Mouse (Mus musculus) erythroid progenitor cell, adult 5-6 weeks (primary cell): Measurements from ENCODE around the gene B3gat2. TPM values are rescaled to one million over a fixed set of nuclear protein-coding genes. Genes with fewer than 3 reads are reported as not detected.
A peak's percentile ranks its signal among the peaks of the same experiment; 100 is the strongest.

ENCODE experiments used
- ATAC-seq: replicated peaks from 2 replicates; pipeline ENCODE4 v1.8.0; 2016; ENCODE audit warnings: moderate number of reproducible peaks, mild to moderate bottlenecking, moderate TSS enrichment, inconsistent platforms; ENCODE audit not compliant: poor library complexity, low FRiP score, severe bottlenecking
- total RNA-seq, 2 experiments: library from RNA; stranded (forward) in 1 of 2; stranded (reverse) in 1 of 2; fragments of 150-400 nt in 1 of 2; fragments of 186-747, 209-891 nt in 1 of 2; gene quantifications; 2 replicates each; pipeline versions ENCODE4 v1.2.3 to v1.2.4; 2015 to 2017; ENCODE audit warnings: low replicate concordance in 2 of 2

Gene B3gat2
- not detected in 2 replicates for total RNA-seq (2015; ENCODE audit: low replicate concordance)
- total RNA-seq (2017; ENCODE audit: low replicate concordance), result 0.15 and 4.6 TPM in 2 replicates

GRCm38 (mm10) chr1:23761502-23762135 lies at the start of gene B3gat2:
Gene B3gat2 (plus strand): TSS chr1:23761753.
- no peak for ATAC-seq

GRCm38 (mm10) chr1:23720326-23720725 lies 41.2 kb upstream of the B3gat2 start:
- ATAC-seq, result no peak

- ATAC-seq, result no peak
Measured at GRCm38 (mm10) chr1:23721036-23721435, 40.5 kb upstream of the B3gat2 start.

- no peak for ATAC-seq
Measured at GRCm38 (mm10) chr1:23722469-23723372, 38.8 kb upstream of the B3gat2 start.

- no peak for ATAC-seq
Measured at GRCm38 (mm10) chr1:23731324-23731723, 30.2 kb upstream of the B3gat2 start.

GRCm38 (mm10) chr1:23750864-23751532 lies 10.6 kb upstream of the B3gat2 start:
- no peak for ATAC-seq

- no peak for ATAC-seq
Measured at GRCm38 (mm10) chr1:23753091-23753490, 8.5 kb upstream of the B3gat2 start.

GRCm38 (mm10) chr1:23753591-23753990 lies 8.0 kb upstream of the B3gat2 start:
- ATAC-seq, result no peak

GRCm38 (mm10) chr1:23754340-23754739 lies 7.2 kb upstream of the B3gat2 start:
- no peak for ATAC-seq

GRCm38 (mm10) chr1:23754967-23755366 lies 6.6 kb upstream of the B3gat2 start:
- no peak for ATAC-seq

GRCm38 (mm10) chr1:23762136-23762687 lies 659 bp downstream of the B3gat2 start:
- ATAC-seq, result no peak

- peak; percentile 59; the same call in 1 of the 2 replicates for ATAC-seq
Measured at GRCm38 (mm10) chr1:23762782-23763630, 1.5 kb downstream of the B3gat2 start.

- no peak for ATAC-seq
Measured at GRCm38 (mm10) chr1:23763726-23764125, 2.2 kb downstream of the B3gat2 start.

GRCm38 (mm10) chr1:23764710-23765109 lies 3.2 kb downstream of the B3gat2 start:
- ATAC-seq, result no peak

GRCm38 (mm10) chr1:23773039-23773438 lies 11.5 kb downstream of the B3gat2 start:
- no peak for ATAC-seq

- ATAC-seq, result peak; percentile 63; the same call in 1 of the 2 replicates
Measured at GRCm38 (mm10) chr1:23792737-23793533, 31.4 kb downstream of the B3gat2 start.

- no peak for ATAC-seq
Measured at GRCm38 (mm10) chr1:23798306-23798705, 36.8 kb downstream of the B3gat2 start.

- no peak for ATAC-seq
Measured at GRCm38 (mm10) chr1:23821615-23822014, 60.1 kb downstream of the B3gat2 start.
